Mouse (Mus musculus) liver, postnatal 0 days (tissue): ENCODE measurements around the gene Gm37240.

Source experiments
- CTCF ChIP-seq: sonication (generic); IDR thresholded peaks from 2 replicates; pipeline ENCODE4 v1.5.1; 2016; ENCODE audit warnings: antibody characterized with exemption, low read depth
- EP300 ChIP-seq: IDR thresholded peaks from 2 replicates; pipeline ENCODE4 v1.6.1; 2016; ENCODE audit warnings: antibody characterized with exemption, low read depth, mild to moderate bottlenecking

DNA sequence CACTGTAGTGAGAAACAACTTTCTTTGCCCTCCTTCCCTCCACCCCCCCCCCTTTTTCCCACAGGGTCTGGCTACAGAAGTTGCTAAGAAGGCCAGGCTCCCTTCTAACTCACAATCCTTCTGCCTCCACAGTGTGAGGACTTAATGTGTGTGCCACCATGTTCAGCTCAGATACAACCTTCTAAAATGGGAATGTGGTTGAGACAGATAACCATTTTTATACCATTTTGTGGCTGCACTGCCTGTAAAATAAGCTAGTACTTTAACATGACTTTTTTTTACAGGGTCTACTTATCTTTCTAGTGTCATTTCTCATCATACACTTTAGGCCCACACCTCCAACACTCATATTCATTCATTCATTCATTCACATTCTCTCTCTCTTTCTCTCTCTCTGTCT lies 1346.7 kb downstream of the Gm37240 start:
- TF ChIP-seq CTCF (no peak), EP300 (no peak)
